Mouse (Mus musculus): Measurements from ENCODE around the gene Gm42669. TPM values are rescaled to one million over a fixed set of nuclear protein-coding genes. Genes with fewer than 3 reads are reported as not detected.

Gene Gm42669
- total and polyA plus RNA-seq, 2 experiments from 2014 or later = 0.16 to 0.64 TPM

- no peaks in the 10 kb centered on the region for H3K27me3 ChIP-seq (ENCODE audit: insufficient read depth, low read length)
These were observed 18.4 kb upstream of the Gm42669 start for GRCm38 (mm10) chr5:107488996-107489395.

GRCm38 (mm10) chr5:107491036-107491435, 16.4 kb upstream of the Gm42669 start:
- Histone ChIP-seq H3K27ac (no peak overlapping the region), H3K4me2 (ENCODE audit: low read depth, low read length) (no peak overlapping the region), H3K4me3 (ENCODE audit: low read length) (no peak overlapping the region), H3K27me3 (ENCODE audit: insufficient read depth, low read length) (no peaks in the 10 kb centered on the region), H3K4me1 (ENCODE audit: insufficient read depth, low read length) (no peaks in the 10 kb centered on the region), H3K9ac (replicated peaks; ENCODE audit: low read length) (no peak overlapping the region), H3K36me3 (ENCODE audit: insufficient read depth, low read length) (no peaks in the 10 kb centered on the region), H3K9me3 (ENCODE audit: low read length) (no peaks in the 10 kb centered on the region)
- no peak for TF ChIP-seq CTCF (IDR thresholded peaks at IDR 0.05; ENCODE audit: low read depth)
- WGBS = 72% methylated on average over 9 of the region's 9 CpGs
- ATAC-seq = no peak
- DNase-seq (ENCODE audit: low spot score) = no peak

More at GRCm38 (mm10) chr5:107488996-107489395, 18.4 kb upstream of the Gm42669 start:
- Histone ChIP-seq H3K9ac (replicated peaks; ENCODE audit: low read length) (no peak overlapping the region), H3K4me1 (ENCODE audit: insufficient read depth, low read length) (no peaks in the 10 kb centered on the region), H3K27ac (no peak overlapping the region), H3K9me3 (ENCODE audit: low read length) (no peaks in the 10 kb centered on the region), H3K4me3 (ENCODE audit: low read length) (no peak overlapping the region), H3K4me2 (ENCODE audit: low read depth, low read length) (no peak overlapping the region), H3K36me3 (ENCODE audit: insufficient read depth, low read length) (no peaks in the 10 kb centered on the region)
- ATAC-seq = no peak
- DNase-seq (ENCODE audit: low spot score) = no peak
- TF ChIP-seq CTCF (IDR thresholded peaks at IDR 0.05; ENCODE audit: low read depth) = no peak
- 71% methylated on average over 4 of the region's 4 CpGs for WGBS

- Histone ChIP-seq H3K27ac (no peak overlapping the region), H3K4me2 (ENCODE audit: low read depth, low read length) (no peak overlapping the region), H3K27me3 (ENCODE audit: insufficient read depth, low read length) (no peaks in the 10 kb centered on the region), H3K4me1 (ENCODE audit: insufficient read depth, low read length) (no peaks in the 10 kb centered on the region), H3K9ac (replicated peaks; ENCODE audit: low read length) (no peak overlapping the region), H3K4me3 (ENCODE audit: low read length) (no peak overlapping the region), H3K36me3 (ENCODE audit: insufficient read depth, low read length) (no peaks in the 10 kb centered on the region), H3K9me3 (ENCODE audit: low read length) (no peaks in the 10 kb centered on the region)
- TF ChIP-seq CTCF (IDR thresholded peaks at IDR 0.05; ENCODE audit: low read depth) = no peak
- DNase-seq (ENCODE audit: low spot score) (no peak), ATAC-seq (no peak)
- WGBS = 96% methylated on average over 2 of the region's 2 CpGs
These were observed 14.9 kb upstream of the Gm42669 start for GRCm38 (mm10) chr5:107492471-107492870.

- Histone ChIP-seq H3K9me3 (ENCODE audit: low read length) (no peaks in the 10 kb centered on the region), H3K27ac (no peak overlapping the region), H3K4me2 (ENCODE audit: low read depth, low read length) (no peak overlapping the region), H3K9ac (replicated peaks; ENCODE audit: low read length) (no peak overlapping the region), H3K36me3 (ENCODE audit: insufficient read depth, low read length) (no peaks in the 10 kb centered on the region), H3K27me3 (ENCODE audit: insufficient read depth, low read length) (no peaks in the 10 kb centered on the region), H3K4me3 (ENCODE audit: low read length) (no peak overlapping the region), H3K4me1 (ENCODE audit: insufficient read depth, low read length) (no peaks in the 10 kb centered on the region)
- TF ChIP-seq CTCF (IDR thresholded peaks at IDR 0.05; ENCODE audit: low read depth) = peak; percentile 21; the same call in 1 of the 2 replicates
- DNase-seq (ENCODE audit: low spot score) (no peak), ATAC-seq (no peak)
- WGBS = 95% methylated on average over 5 of the region's 5 CpGs
These were observed 12.7 kb upstream of the Gm42669 start for GRCm38 (mm10) chr5:107494759-107495158.

- H3K4me2 ChIP-seq (ENCODE audit: low read depth, low read length) = no peak overlapping the region
- peak; percentile 66 for ATAC-seq
- no peak for TF ChIP-seq CTCF (IDR thresholded peaks at IDR 0.05; ENCODE audit: low read depth)
- no peaks in the 10 kb centered on the region for H3K36me3 ChIP-seq (ENCODE audit: insufficient read depth, low read length)
- H3K9me3 ChIP-seq (ENCODE audit: low read length) = no peaks in the 10 kb centered on the region
- no peak overlapping the region for H3K9ac ChIP-seq (replicated peaks; ENCODE audit: low read length)
- no peak overlapping the region for H3K4me3 ChIP-seq (ENCODE audit: low read length)
- no peaks in the 10 kb centered on the region for H3K27me3 ChIP-seq (ENCODE audit: insufficient read depth, low read length)
- 79% methylated on average over 2 of the region's 2 CpGs for whole genome bisulfite sequencing
- H3K4me1 ChIP-seq (ENCODE audit: insufficient read depth, low read length) = no peaks in the 10 kb centered on the region; the same call in 1 of the 2 replicates
- peak overlapping the region; percentile 4; the same call in 1 of the 2 replicates for H3K27ac ChIP-seq
- peak; percentile 28 for DNase-seq (ENCODE audit: low spot score)
These were observed 11.4 kb upstream of the Gm42669 start for GRCm38 (mm10) chr5:107496047-107496446.

- ATAC-seq (peak; percentile 96), DNase-seq (ENCODE audit: low spot score) (peak; percentile 91)
- Histone ChIP-seq H3K4me2 (ENCODE audit: low read depth, low read length) (peak overlapping the region; percentile 60), H3K4me3 (ENCODE audit: low read length) (peak overlapping the region; percentile 45), H3K9ac (replicated peaks; ENCODE audit: low read length) (peak overlapping the region; percentile 53), H3K27me3 (ENCODE audit: insufficient read depth, low read length) (no peaks in the 10 kb centered on the region), H3K9me3 (ENCODE audit: low read length) (no peaks in the 10 kb centered on the region), H3K4me1 (ENCODE audit: insufficient read depth, low read length) (no peaks in the 10 kb centered on the region; the same call in 1 of the 2 replicates), H3K27ac (peak overlapping the region; percentile 85), H3K36me3 (ENCODE audit: insufficient read depth, low read length) (no peaks in the 10 kb centered on the region)
- 29% methylated on average over 10 of the region's 10 CpGs for WGBS
- TF ChIP-seq CTCF (IDR thresholded peaks at IDR 0.05; ENCODE audit: low read depth) = no peak
These were observed 9.6 kb upstream of the Gm42669 start for GRCm38 (mm10) chr5:107497519-107498501.
